Mouse (Mus musculus) monocyte, adult 5-6 weeks (primary cell): ENCODE data around the gene Slc22a20. TPM values are rescaled to one million over a fixed set of nuclear protein-coding genes. Genes with fewer than 3 reads are reported as not detected.

Experiments
- ATAC-seq: fragments of 153-309, 156-312 bp; replicated peaks from 2 replicates; pipeline ENCODE4 v1.8.0; 2017; ENCODE audit warnings: mild to moderate bottlenecking; ENCODE audit not compliant: low TSS enrichment, insufficient number of reproducible peaks, severe bottlenecking, poor library complexity, low FRiP score
- total RNA-seq: library from RNA; stranded (forward); fragments of 200-1000, 200-491, 200-594 nt; gene quantifications from 3 replicates; pipeline ENCODE4 v1.2.3, GENCODE M21; 2017

The Slc22a20 gene
- total RNA-seq, 1 experiment from 2014 or later, result not detected

GRCm38 (mm10) chr19:5991467-5991866, 5.5 kb upstream of the Slc22a20 start:
- ATAC-seq, result no peak

- ATAC-seq, result no peak
These were observed 5.0 kb upstream of the Slc22a20 start for GRCm38 (mm10) chr19:5990921-5991320.

- ATAC-seq, result no peak
These were observed 4.1 kb upstream of the Slc22a20 start for GRCm38 (mm10) chr19:5990033-5990432.

- no peak for ATAC-seq
These were observed 3.6 kb upstream of the Slc22a20 start for GRCm38 (mm10) chr19:5989585-5989984.

- ATAC-seq, result peak; percentile 83
These were observed 3.0 kb upstream of the Slc22a20 start for GRCm38 (mm10) chr19:5988815-5989452.

GRCm38 (mm10) chr19:5988027-5988814, 2.3 kb upstream of the Slc22a20 start:
- ATAC-seq, result no peak

GRCm38 (mm10) chr19:5980477-5980876, 5.5 kb downstream of the Slc22a20 start:
- no peak for ATAC-seq

GRCm38 (mm10) chr19:5977717-5978116, 8.2 kb downstream of the Slc22a20 start:
- ATAC-seq, result no peak

- ATAC-seq, result no peak
These were observed 10.3 kb downstream of the Slc22a20 start for GRCm38 (mm10) chr19:5975676-5976075.

- no peak for ATAC-seq
These were observed 10.8 kb downstream of the Slc22a20 start for GRCm38 (mm10) chr19:5975112-5975511.

- ATAC-seq, result no peak
These were observed 18.3 kb downstream of the Slc22a20 start for GRCm38 (mm10) chr19:5967664-5968063.

- no peak for ATAC-seq
These were observed 19.2 kb downstream of the Slc22a20 start for GRCm38 (mm10) chr19:5966786-5967185.

GRCm38 (mm10) chr19:5965910-5966309, 20.0 kb downstream of the Slc22a20 start:
- no peak for ATAC-seq

- ATAC-seq, result peak; percentile 71
These were observed 20.7 kb downstream of the Slc22a20 start for GRCm38 (mm10) chr19:5965280-5965679.

- 0 out of 2 replicates have a peak, but pooled peaks have one; percentile 10 for ATAC-seq
These were observed 21.1 kb downstream of the Slc22a20 start for GRCm38 (mm10) chr19:5964804-5965203.

GRCm38 (mm10) chr19:5963883-5964562, 21.9 kb downstream of the Slc22a20 start, which contains the start of gene Pola2:
TSS of gene Pola2 (minus strand) at chr19:5964202.
- ATAC-seq, result peak; percentile 59

- ATAC-seq, result no peak
These were observed 23.3 kb downstream of the Slc22a20 start for GRCm38 (mm10) chr19:5962651-5963050.

- ATAC-seq, result no peak
These were observed 28.6 kb downstream of the Slc22a20 start for GRCm38 (mm10) chr19:5957371-5957770.

GRCm38 (mm10) chr19:5956685-5957084, 29.3 kb downstream of the Slc22a20 start:
- ATAC-seq, result peak; percentile 65
